Mouse (Mus musculus): ENCODE results near the gene Smarcad1.
"Not testable (repeated sequence)": the region's sequence is repeated elsewhere in the genome, so short reads cannot be mapped to it uniquely, and the experiment has no call there.

The Smarcad1 gene

DNA sequence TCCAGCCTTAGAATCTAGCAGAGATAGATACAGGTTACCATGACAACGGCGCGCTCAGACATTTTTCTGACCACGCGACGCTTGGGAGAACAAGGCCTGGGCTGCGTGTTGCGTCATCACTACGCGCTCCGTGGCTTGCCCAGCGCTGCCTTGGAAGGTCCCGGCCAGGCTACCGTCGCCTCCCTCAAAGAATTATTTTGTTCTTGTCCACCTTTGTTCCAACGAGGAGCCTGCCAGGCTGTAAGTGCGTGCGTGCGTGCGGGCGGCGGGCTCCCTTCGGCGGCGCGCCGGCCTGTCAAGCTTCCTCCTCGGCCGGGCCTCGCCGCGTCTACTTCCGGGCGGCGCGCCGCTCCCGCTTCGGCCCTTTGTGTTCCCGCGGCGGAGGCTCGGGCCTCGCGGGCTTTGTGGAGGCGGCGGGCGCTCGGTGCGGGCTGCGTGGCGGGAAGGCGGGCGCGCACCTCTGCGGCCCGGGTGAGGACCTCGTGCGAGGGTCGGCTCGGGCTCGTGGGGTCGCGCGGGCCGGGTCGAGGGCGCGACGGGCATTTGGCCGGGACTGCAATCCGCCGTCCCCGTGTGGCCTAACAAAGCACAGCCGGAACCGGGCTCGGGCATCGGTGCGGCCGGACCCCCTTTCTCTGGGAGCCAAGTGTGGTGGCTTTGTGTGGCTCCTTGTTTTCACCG lies at the start of gene Smarcad1:
Gene Smarcad1, plus strand, starts transcription at position 93 of the 681 bp plus-strand sequence.
- peak; percentile 94 for DNase-seq

GRCm38 (mm10) chr6:64996824-64997421 lies 45.5 kb upstream of the Smarcad1 start:
- DNase-seq = peak; percentile 4

GRCm38 (mm10) chr6:64997805-64998204 lies 44.6 kb upstream of the Smarcad1 start:
- DNase-seq = no peak

- peak; percentile 11 for DNase-seq
These were observed 41.6 kb upstream of the Smarcad1 start for GRCm38 (mm10) chr6:65000757-65001156.

DNA sequence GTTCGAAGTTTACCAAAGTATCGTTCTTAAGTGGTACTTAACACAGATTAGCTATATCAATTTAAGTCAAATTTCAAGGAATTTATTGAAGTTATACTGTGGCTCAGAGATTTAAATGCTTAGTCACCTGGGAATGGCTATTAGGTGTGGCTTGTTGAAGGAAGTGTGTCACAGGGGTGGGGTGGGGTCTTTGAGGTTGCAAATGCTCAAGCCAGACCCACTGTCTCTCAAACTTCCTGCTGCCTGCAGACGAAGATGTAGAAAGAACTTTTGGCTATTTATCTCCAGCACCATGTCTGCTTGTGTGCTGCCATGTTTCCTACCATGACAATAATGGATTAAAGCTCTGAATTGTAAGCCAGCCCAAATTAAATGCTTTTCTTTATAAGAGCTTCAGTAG lies 40.2 kb upstream of the Smarcad1 start:
- no peak for DNase-seq

- no peak for DNase-seq
These were observed 33.5 kb upstream of the Smarcad1 start for GRCm38 (mm10) chr6:65008836-65009235.

DNA sequence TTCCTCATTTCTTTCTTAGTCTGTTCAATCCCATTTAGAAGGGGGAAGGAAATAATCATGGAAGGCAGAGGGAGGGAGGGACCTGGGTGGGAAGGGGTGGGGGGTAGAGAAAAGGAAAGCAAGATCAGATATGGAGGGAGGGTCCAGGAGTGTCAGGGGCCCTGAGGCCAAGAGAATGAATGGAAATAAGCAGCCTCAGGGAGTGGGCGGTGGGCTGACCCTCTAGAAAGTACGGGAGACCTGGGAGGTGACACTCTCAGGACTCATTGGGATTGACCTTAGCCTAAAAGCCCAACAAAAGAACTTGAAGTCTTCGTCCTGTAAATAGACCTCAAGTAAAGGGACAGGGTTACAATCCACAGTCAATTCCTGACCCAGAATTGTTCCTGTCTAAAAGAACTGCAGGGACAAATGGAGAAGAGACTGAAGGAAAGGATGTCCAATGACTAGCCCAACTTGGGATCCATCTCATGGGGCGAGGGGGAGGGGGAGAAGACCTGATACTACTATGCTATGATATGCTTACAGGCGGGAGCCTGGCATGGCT lies 30.9 kb upstream of the Smarcad1 start:
- no peak for DNase-seq

GRCm38 (mm10) chr6:65012142-65012541 lies 30.2 kb upstream of the Smarcad1 start:
- DNase-seq = no peak

DNA sequence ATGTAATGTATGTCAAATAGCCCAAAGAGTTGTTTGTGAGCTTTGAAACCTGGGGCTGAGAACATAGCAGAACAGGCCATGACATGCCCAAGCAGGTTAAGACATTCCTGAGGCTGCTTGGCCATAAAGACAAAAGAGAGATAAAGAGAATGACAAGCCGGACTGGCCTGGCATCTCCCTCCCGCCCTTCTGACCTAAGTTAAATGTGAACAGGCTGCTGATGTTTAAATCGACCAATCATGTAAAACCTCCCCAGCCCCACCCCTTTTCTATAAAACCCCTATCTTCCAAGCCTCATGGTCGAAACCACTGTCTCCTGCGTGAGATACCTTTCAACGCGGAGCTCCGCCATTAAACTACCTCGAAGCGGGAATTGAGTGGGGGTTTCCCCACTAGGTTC lies 24.8 kb upstream of the Smarcad1 start:
- DNase-seq = no peak

GRCm38 (mm10) chr6:65018966-65019365 lies 23.4 kb upstream of the Smarcad1 start:
- DNase-seq = not testable (repeated sequence)

GRCm38 (mm10) chr6:65021883-65022282 lies 20.5 kb upstream of the Smarcad1 start:
- DNase-seq = no peak

- DNase-seq = no peak
These were observed 19.3 kb upstream of the Smarcad1 start for GRCm38 (mm10) chr6:65023053-65023452.

GRCm38 (mm10) chr6:65024668-65025067 lies 17.7 kb upstream of the Smarcad1 start:
- DNase-seq = peak; percentile 13

GRCm38 (mm10) chr6:65025130-65025529 lies 17.3 kb upstream of the Smarcad1 start:
- DNase-seq = no peak

- DNase-seq = no peak
These were observed 7.7 kb upstream of the Smarcad1 start for GRCm38 (mm10) chr6:65034661-65035060.

- no peak for DNase-seq
These were observed 6.9 kb upstream of the Smarcad1 start for GRCm38 (mm10) chr6:65035469-65035868.

DNA sequence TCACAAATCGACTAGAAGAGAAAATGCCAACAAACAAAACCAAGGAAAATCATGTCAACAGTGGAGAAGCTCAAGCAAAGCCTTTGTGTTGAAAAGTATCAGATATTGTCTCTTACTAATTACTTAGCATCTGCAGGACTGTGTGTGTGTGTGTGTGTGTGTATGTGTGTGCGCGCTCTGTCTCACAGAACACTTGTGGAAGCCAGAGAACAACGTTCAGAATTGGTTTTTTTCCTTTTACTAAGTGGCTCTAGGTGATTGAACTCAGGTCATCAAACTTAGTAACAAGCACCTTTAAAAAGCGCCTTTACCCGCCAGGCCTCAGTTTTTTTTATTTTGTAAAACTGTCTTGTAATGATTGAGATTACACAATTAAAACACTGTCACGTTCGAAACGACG lies 451 bp upstream of the Smarcad1 start:
- DNase-seq = no peak

DNA sequence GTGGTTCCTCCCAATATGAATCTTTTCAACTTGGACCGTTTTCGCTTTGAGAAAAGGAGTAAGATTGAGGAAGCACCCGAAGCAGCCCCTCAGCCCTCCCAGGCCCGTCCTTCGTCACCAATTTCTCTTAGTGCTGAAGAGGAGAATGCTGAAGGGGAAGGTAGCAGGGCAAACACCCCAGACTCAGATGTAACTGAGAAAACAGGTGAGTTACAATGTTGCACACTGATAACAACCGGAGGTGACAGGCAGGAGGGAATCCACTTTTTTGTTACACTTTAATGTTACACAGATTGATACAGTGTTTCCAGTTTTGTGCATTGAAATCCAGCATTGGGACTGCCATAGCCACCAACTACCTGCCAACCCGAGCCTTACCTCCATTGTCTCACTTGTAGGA lies 858 bp downstream of the Smarcad1 start:
- DNase-seq = no peak

DNA sequence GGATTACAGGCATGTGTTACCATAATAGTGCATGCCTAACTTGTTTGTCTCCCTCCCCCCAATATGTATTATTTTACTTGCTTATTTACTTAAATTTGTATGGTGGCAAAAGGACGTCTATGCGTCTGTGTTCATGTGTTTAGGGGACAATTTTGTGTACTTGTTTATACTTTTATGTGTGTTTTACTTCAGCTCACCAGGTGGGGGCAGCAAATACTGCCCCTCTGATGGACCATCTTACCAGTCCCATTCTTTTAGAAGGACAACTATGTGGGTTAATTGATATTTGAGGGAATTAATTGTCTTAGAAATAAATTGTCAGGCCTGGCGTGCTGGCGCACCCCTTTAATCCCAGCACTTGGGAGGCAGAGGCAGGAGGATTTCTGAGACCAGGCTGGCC lies 6.7 kb downstream of the Smarcad1 start:
- DNase-seq = no peak

GRCm38 (mm10) chr6:65056620-65057019 lies 14.2 kb downstream of the Smarcad1 start:
- DNase-seq = no peak

DNA sequence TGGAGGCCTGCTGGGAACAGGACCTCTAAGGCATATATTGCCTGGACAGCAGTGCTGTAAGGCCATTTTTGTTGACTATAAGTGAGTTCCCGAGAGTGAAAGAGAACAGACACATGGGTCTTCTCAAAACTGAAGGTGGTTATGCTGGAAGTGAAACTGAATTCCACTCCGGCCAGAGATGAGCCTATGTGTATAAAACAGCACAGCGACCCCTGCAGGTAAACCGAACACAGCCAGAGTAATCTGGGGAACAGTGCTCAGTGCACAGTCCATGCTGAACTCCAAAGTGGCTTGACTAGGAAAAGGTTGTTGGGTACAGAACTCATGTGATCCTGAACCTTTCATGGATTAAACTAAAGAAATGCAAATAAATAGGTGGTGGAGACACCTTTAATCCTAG lies 14.8 kb downstream of the Smarcad1 start:
- DNase-seq = not testable (repeated sequence)

DNA sequence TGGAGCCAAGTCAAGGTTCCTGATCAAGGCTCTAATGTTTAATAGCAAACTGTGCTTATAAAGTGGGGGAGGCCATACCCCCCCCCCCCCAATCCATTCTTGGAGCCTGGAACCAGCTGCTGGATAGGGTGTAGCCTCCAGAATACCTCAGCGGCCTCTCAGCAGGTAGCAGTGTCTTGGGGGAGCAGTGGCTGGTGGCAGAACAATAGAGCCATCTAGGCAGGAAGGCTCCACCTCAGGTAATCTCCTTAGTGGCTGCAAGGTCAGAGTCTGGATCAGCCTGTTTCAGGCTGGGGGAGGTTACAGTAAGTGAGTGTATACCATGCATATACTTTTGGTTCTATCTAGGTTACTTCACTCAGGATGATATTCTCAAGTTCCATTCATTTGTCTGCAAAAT lies 18.7 kb downstream of the Smarcad1 start:
- DNase-seq = no peak

GRCm38 (mm10) chr6:65075201-65075600 lies 32.8 kb downstream of the Smarcad1 start:
- no peak for DNase-seq

GRCm38 (mm10) chr6:65079139-65079538 lies 36.8 kb downstream of the Smarcad1 start:
- DNase-seq = no peak
